Mouse (Mus musculus) kidney, postnatal 14 days (tissue): Measurements from ENCODE around the gene Tomm7.
A peak's percentile ranks its signal among the peaks of the same experiment; 100 is the strongest.
"Not testable (repeated sequence)": the region's sequence is repeated elsewhere in the genome, so short reads cannot be mapped to it uniquely, and the experiment has no call there.

Experiments
- DNase-seq: peaks from one replicate; pipeline ENCODE4 v3.0.0; 2022; ENCODE audit warnings: mixed read lengths

Tomm7 gene

GRCm38 (mm10) chr5:23850345-23851159 lies 6.6 kb upstream of the Tomm7 start:
- peak; percentile 94 for DNase-seq

- no peak for DNase-seq
These were observed 1.2 kb upstream of the Tomm7 start for GRCm38 (mm10) chr5:23845141-23845540.

GRCm38 (mm10) chr5:23844531-23844841 lies 525 bp upstream of the Tomm7 start:
- DNase-seq = peak; percentile 75

- DNase-seq = no peak
These were observed 5.8 kb downstream of the Tomm7 start for GRCm38 (mm10) chr5:23838158-23838557.

GRCm38 (mm10) chr5:23835691-23836090 lies 8.3 kb downstream of the Tomm7 start:
- DNase-seq = not testable (repeated sequence)

GRCm38 (mm10) chr5:23830897-23831752 lies 12.8 kb downstream of the Tomm7 start:
- peak; percentile 34 for DNase-seq

GRCm38 (mm10) chr5:23826321-23827004 lies 17.5 kb downstream of the Tomm7 start:
- peak; percentile 56 for DNase-seq

GRCm38 (mm10) chr5:23824171-23824733 lies 19.7 kb downstream of the Tomm7 start:
- DNase-seq = no peak

- DNase-seq = no peak
These were observed 21.7 kb downstream of the Tomm7 start for GRCm38 (mm10) chr5:23822306-23822705.

- peak; percentile 8 for DNase-seq
These were observed 27.3 kb downstream of the Tomm7 start for GRCm38 (mm10) chr5:23816681-23817080.

- DNase-seq = no peak
These were observed 29.1 kb downstream of the Tomm7 start for GRCm38 (mm10) chr5:23814841-23815240.

- DNase-seq = no peak
These were observed 51.2 kb downstream of the Tomm7 start for GRCm38 (mm10) chr5:23792726-23793125.

GRCm38 (mm10) chr5:23789078-23789612 lies 54.8 kb downstream of the Tomm7 start:
- no peak for DNase-seq
